Mouse (Mus musculus): ENCODE data around the gene Trpd52l3.
"Not testable (repeated sequence)": the region's sequence is repeated elsewhere in the genome, so short reads cannot be mapped to it uniquely, and the experiment has no call there.

Trpd52l3 gene

DNA sequence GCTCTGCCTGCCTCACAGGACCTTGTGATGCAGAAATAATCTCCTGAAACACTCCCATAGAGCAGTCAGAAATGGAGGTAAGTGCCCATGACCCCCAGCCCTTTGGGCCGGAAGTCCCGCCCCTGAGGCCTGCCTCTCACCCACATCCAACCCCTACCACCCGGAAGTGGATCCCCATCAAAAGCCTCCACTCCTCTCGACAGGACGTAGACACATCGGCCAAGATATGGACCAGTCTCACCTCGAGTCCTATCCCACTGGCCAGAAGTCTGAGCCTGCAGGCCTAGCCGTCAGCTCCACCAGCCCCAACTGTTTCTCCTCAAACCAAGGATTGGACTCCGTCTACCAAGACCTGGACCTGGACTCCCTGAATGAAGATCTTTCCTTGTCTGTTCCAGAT, at the start of gene Trpd52l3:
Trpd52l3 (plus strand) TSS at position 170 of the 400 bp plus-strand sequence.
- DNase-seq (ENCODE audit: low spot score): no peak

DNA sequence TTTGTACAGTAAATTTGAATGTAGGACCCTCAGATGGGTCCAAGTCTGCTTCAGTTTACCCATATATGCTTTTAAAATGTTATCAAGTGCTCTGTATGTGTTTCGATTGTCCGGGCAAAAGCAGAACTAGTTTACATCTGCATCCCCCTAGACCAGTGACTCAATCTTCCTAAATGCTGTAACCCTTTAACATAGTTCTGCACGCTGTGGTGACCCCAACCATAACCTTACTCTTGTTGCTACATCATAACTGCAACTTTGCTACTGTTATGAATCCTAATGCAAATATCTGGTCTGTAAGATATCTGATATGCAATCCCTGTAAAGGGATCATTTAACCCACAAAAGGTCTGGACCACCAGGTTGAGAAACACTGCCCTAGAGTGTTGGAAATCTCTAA, 49.8 kb upstream of the Trpd52l3 start:
- DNase-seq (ENCODE audit: low spot score): no peak

DNA sequence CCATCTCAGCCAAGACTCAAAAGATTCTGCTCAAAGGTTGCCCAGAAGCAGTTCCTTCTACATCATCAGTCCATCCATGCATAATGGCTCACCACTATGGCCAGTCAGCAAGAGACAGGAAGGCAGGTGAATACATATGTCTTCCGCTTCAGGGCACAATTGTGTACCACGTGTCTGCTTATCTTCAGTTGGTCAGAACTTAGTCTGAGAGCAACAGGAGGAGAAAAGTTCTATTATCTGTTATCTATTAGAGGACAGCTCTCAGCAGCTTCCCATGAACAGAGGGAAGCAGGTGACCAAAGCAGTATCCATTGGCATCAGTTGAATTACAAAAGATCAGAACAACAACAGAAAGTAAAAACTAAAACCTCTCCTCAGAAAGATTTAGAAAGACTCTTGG, 48.1 kb upstream of the Trpd52l3 start:
- no peak for DNase-seq (ENCODE audit: low spot score)

DNA sequence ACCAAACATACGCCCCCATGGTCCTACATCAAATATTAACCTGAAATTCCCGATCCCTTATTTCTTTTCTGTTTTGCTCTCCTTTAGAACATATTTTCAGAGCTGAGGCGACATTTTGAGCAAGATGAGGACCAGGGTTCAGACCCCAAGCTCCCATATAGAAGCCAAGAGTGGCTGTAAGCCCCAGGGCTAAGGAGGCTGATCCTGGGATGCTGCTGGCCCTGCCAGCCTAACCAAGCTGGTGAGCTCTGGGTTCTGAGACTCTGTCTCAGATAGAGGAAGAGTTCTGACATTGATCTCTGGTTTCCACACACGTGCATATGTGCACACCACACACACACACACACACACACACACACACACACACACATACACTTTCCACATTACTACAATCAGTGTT, 42.7 kb upstream of the Trpd52l3 start:
- no peak for DNase-seq (ENCODE audit: low spot score)

DNA sequence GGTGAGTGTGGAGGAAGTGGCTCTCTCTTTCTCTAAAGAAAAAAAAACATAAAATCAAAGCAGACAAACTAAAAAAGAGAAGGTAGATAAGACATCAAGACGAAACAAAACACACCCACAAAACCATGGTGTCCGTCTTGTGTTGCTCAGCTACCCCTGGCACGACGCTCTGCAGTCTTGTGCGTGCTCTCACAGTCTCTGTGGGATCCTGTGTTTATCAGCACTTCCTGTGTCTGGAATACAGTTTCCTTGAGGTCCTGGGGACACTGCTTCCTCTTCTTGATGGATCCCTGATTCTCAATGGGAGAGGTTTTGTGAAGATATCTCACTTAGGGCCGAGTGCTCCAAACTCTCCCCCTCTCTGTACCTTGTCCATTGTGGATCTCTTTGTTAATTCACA, 41.7 kb upstream of the Trpd52l3 start:
- no peak for DNase-seq (ENCODE audit: low spot score)

DNA sequence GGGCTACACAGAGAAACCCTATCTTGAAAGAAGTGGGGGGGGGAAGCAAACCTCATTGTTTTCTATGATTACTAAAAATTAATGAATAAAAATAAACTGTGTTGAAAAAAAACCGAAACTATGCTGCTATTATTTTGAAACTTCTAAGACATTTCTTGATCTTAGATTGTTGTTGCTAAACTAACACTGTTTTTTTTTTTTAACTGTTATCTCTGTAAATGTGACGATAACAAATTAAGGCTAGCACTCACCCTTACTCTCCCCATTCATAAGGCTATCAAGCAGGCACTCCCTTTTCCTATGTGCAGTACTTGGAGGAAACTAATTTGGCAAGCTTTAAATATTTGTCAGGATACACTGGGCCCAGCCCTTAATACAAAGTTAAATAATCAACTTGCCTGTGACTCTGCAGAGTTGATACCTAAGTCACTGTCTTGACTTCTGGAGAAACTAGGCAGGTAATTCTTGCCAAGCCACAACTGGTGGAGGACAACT, 39.9 kb upstream of the Trpd52l3 start:
- no peak for DNase-seq (ENCODE audit: low spot score)

DNA sequence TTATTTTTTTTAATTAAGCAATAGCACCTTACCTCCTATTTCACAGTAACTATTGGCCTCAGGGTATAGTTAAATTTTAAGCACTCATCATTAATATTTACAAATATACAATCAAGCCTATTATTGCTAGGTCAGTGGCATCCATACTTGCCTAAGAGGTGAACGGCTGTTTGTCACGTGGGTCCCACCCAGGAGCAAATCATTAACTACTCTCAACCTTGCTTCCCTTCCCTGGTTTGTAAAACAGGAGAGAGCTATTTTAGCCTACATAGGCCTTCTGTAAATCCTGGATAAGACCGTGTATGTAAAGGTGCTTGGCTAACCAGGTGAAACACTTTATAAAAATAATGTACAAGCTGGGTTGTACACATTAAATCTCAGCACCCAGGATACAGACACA, 35.6 kb upstream of the Trpd52l3 start:
- no peak for DNase-seq (ENCODE audit: low spot score)

DNA sequence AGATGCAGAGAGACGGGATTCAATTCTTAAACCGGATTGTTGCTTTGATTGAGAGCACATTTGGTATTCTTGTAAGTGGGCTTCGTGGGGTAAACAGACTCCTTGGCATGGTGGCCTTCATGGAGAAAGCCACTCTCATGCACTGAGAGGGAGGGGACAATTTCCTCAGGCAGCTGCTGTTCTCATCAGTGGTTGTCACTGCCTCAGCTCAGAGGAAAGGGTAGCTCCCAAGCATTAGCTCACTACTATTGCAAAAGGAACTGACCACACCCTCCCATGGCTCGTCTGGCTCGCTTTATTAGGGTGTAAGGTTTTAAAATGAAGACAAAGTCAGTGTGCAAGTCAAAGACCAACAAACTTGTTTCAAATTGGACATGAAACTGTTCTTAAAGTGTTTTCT, 30.2 kb upstream of the Trpd52l3 start:
- DNase-seq (ENCODE audit: low spot score): peak; percentile 14

DNA sequence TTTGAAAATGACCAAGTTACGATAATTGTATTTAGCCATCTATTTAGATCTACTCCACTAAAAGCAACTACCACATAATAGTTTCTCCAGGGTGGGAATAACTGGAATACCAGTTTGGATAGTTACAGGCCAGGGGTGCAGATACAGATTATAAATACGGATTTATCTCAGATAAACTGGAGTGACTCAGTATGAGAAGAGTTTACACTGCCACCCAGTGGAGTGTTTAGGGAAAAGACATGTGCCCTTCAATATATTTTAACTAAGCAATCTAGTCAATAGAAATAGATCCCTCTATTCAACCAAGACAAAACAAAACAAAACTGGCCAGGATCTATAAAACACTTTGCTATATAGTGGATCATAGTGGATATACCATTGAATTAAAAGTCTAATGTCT, 24.7 kb upstream of the Trpd52l3 start:
- peak; percentile 26 for DNase-seq (ENCODE audit: low spot score)

DNA sequence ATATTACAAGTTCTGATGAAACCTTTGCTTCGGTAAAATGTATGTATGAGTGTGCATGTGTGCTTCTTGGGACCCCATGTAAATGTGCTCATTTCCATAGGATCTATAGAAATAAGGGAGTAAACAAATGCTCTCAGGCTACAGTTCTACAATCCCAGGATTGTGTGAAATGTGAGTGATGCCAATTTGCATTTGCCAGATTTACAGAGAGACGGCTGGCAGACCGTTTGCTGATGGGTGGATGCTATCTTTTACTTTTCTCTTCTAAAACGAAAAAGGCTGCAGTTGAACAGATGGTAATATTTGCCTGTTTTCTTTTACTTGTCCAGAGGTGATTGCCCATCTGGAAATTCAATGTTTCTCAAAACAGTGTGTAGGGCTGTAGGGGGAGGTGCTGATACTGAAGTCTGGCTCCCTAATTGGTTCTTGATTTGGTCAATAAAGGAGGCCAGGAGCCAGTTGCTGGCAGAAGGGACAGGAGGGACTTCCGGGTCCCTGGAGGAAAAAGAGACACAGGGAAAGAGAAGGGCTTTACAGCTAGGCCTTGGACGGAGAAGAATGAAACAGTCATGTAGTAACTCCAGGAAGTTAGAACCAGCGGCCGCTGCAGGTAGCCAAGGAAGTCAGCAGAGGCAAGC, 24.0 kb upstream of the Trpd52l3 start:
- no peak for DNase-seq (ENCODE audit: low spot score)

DNA sequence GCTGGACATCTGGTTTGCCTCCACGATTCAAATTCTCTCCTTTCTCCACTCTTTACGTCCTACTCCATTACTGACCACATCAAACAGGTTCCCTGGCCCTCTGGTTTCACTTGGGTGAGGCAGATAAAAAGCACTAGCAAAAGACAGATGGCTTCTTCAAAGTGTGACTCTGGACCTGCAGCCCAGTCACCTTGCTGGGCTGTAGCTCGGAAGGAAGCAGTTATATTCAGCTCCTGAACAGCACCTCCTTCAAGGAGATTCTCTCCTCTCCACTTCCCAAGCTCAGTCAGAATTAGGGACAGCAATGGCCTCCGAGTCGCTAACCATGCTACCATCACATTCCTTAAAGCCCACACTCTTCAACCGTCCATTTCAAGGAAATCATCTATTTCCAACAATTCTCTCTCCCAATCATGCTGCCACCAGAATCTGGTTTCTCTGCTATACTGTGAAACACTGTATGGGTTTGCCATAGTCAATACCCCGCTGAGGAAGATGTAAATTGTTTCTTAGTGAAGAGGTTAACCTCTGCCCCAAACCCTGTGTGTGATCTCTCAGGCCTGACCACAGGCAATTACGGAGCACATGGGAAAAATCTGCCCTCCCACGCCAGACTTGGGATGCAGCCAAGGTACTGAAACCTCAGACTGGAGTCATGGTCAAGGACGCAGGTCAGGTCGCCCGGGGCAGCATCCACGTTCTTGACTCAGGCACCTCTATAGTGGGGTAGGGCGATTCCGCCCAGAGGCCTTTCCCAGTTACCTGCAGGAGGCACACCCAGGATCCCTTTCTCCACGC, 19.2 kb upstream of the Trpd52l3 start:
- peak; percentile 50 for DNase-seq (ENCODE audit: low spot score)

DNA sequence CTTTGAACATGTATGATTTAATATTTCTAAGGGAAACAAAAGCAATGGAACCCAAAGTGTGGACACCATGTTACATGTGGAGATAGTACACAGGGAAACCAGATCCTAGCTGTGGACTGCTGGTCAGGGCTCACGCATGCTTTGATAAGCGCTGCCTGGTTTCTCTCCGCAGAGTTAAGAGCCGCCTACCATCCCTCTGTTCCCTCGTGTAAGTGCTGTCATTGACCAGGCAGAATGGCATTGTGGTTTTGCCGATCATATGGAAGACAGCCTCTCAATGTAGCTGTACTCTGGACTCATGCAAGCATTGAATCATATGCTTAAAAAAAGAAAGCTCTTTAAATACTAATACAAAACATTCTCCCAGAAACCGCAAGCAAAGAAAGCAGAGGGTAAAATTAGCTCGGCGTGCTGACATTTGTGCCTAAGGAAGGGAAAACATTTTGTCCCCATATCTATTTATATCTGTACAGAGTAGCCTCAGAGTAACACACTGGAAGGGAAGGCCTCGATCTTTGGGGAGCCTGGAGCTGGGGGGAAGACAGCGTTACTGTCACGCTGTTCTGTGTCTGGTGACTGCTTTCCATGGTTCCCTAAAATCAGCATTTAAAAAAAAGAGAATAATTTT, 17.0 kb upstream of the Trpd52l3 start:
- DNase-seq (ENCODE audit: low spot score): no peak

DNA sequence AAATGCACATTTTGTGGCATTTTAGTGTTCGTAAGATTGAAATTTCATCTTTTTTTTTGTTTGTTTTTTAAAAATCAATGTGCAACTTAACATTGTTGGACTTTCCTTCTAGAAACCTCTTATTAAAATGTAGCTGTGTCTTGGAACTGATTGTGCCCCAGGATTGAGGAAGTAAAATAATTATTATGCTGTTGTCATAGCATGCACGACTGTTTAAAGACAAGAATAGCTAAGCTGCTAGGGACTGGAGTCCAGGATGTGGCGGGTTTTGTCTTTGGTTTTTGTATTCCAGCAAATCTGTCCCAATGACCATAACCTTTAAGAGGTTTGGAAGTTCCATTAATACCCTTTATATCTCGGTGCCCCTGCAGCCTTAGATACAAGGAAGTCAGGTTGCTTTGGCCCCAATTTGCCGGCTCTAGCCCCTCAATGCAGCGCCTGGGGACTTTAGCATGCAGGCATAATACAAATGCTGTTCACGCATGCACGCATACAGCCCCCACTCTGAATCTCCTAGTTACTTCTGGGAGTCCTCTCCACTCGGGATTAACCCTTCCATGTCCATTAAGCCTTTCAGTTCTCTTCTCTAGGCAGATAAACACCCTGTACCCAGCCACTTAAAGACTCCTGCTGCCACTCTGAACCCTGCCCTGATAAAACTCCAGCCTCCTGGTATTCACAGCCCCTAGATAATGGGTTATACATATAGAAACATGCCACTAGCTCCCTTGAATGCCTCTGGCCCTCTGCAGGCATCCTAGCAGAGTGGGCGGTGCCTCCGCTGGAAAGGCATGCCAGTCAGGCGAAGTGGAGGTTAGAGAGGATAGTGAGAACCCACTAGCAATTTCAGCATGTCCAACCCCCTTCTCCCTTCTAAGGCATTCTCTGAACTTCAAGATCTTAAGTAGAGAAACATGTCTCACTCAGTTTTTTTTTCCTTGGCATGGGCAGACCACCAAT, 2.9 kb upstream of the Trpd52l3 start:
- DNase-seq (ENCODE audit: low spot score): no peak

DNA sequence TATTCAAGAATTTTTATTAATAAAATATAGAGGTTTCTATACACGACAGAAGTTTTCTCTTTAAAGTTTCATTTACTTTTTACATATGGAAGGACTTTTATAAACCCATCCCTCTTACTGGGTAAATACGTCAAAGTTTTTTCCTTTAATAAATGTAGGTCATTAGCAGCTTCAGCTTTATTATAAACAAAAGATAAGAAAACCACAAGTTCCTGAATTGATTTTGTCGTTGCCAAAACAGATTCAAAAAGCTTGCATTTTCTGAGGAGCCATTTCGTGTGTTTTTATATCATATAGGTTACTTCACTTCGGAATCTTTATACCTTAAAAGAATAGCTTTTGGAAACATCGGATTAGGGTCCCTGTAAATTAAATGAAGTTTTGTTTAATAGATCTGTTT, 2.0 kb upstream of the Trpd52l3 start:
- no peak for DNase-seq (ENCODE audit: low spot score)

DNA sequence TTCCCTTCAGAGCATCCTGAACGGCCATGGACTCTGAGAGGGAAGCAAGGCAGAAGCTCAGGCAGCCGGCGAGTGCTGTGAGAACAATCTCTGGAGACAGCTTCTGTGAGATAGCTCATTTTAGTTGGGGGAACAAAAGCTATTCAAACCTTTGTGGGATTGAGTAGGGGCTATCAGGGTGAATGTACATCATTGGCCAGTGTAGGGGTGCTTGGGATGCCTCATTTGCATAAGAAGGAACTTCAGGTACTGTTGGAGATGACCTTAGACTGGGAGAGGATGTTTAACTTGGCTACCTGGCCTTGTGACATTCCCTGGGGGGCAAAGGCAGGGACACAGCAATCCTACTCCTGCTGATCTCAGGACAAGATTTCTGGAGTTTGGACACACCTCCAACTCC, 2.8 kb downstream of the Trpd52l3 start:
- no peak for DNase-seq (ENCODE audit: low spot score)

DNA sequence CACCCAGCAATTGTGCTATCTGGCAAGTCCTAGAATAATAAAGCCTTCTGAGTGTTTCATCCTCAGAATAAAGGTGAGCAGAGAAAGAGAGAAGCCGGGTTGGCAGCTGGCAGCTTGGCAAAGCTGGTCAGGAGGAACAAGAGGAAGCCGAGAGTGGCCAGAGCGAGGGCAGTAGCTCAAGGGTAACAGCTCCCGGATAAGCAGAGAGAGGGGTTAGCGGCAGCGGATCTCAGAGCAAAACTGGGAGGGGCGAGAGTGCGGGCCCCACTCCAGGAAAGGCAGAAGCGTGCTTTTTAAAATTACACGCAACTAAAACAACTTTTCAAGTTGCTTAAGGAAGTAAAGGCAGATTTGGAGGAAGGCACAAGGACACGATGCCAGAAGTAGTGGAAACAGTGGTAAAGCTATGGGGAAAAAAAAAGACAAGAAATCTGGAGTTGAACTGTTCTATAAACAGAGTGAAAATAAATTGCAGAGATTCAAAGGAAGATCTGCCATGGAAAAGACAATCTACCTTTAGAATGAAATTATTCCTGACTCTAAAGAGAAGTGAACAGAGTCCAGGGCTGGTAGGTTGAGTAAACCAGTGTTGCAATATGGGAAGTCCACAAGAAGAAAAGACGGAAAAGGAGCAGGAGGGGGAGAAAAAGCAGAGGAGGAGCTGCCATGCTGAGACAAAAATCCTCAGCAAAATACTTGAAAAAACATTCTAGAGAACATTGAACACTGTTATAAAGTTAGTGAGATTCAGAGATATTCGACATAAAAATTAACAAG, 7.1 kb downstream of the Trpd52l3 start:
- no peak for DNase-seq (ENCODE audit: low spot score)

DNA sequence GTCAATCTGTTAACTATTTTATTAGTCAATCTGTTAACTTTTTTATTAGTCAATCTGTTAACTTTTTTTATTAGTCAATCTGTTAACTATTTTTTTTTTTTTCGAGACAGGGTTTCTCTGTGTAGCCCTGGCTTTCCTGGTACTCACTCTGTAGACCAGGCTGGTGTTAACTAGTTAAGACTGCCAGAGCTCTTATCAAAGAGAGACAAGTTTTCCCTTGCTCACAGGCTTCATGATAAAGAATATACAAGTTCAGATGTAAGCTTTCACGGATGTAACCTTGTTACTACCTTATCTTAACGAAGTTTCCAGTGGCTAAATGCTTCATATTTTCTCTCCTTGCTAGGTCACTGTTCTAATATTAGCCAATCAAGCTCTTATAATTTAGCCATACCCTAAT, 10.7 kb downstream of the Trpd52l3 start:
- no peak for DNase-seq (ENCODE audit: low spot score)

DNA sequence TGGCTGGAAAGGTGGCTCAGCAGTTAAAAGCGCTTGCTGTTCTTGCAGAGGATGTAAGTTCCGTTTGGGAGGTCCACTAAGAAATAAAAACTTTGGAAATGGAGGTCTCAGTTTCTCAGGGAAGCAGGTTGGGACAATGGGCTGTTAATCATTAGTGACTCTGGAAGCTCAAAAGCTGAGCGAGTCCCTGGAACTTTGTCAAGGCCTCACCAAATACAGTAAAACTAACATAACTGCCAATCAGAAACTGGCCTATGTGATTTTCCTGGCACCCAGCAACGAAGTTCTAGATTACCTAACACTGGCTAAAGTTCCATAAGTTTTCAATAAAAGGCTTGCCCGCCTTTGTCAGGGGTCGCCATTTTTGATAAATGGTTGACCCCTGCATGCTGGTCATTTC, 12.6 kb downstream of the Trpd52l3 start:
- no peak for DNase-seq (ENCODE audit: low spot score)

DNA sequence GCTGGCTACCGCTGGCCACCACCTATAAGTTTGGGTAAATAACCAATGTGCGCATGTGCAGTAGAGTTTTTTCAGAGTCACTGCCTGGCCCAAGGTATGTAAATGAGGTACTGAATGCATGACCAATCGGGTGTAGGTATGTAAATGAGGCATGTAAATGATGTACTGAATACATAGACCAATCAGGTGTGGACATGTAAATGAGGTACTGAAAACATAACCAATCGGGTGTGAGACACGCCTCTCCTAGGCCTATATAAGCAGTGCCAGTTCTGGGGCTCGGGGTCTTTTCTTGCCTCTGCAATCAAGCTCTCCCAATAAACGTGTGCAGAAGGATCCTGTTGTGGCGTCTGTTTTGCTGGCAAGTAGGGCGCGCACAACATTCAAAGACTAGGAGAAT, 19.8 kb downstream of the Trpd52l3 start:
- DNase-seq (ENCODE audit: low spot score): not testable (repeated sequence)

DNA sequence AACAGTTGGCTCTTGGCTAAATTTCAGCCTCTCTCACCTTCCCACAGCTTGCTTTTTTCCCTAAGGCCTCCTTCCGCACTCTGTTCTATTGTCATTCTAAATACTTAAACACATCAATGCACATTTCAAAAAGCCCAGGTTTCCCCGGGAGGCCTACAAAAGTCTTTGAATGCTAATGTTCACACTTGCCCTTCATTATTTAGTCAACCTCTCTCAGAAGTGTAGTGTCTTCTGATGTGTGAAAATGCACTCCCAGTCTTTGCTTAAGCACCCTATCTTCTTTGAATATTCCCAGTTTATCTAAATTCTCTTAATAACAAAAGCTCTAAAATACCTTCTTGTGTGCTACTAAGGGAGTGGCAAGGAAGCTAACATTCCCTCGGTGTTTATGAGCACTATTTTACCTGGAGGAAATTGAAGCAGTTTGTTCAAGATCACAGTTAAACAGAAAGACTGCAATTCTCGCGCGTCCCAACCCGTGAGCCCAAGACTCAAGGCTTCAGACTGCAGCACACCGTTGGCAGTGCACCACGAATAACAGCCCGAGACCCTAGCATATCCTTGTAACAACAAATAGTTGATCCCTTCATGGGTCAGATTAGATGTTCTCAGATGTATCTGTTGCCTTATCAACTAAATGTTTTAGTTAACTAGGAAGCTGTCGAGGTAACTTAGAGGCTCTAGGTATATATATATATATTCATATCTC, 25.6 kb downstream of the Trpd52l3 start:
- no peak for DNase-seq (ENCODE audit: low spot score)
